32 mouse cellular contexts compared by ENCODE assay signal in genomic region chr5:89991568-89991967, GRCm38 (mm10).
A peak's percentile ranks its signal among the peaks of the same experiment; 100 is the strongest.
DNase-seq lines count a peak whose midpoint lies in the region; ATAC-seq and TF ChIP-seq lines count a peak whose summit lies in the region.
"Had no signal": no experiment of that assay in that cellular context is flagged by ENCODE, and none has a peak within 500 bp of the region (broad histone marks: within the 10 kb centered on the region; RNA-seq: fewer than 3 reads in every experiment).

No protein-coding gene starts in this region.

- 65% methylated on average over 2 of the region's 2 CpGs for WGBS in hindbrain, postnatal 0 days
- 67% methylated on average over 2 of the region's 2 CpGs for WGBS in hindbrain, embryonic 12.5 days
- 74% methylated on average over 2 of the region's 2 CpGs for WGBS in limb, embryonic 10.5 days

- H3K4me3 ChIP-seq in hindbrain, postnatal 0 days (ENCODE audit: low read length): no peak overlapping the region
- no peak overlapping the region for H3K4me3 ChIP-seq in hindbrain, embryonic 12.5 days
- H3K4me3 ChIP-seq in limb, embryonic 10.5 days: no peak overlapping the region
- H3K4me3 ChIP-seq: embryonic facial prominence, embryonic 12.5 days; forebrain, embryonic 15.5 days; gastrocnemius, adult 2 months; hindbrain, embryonic 10.5 days; intestine, embryonic 15.5 days; limb, embryonic 12.5 days; liver, embryonic 15.5 days; myocyte; neural tube, embryonic 12.5 days had no signal

- no peak overlapping the region for H3K9ac ChIP-seq in hindbrain, postnatal 0 days (replicated peaks; ENCODE audit: low read length)
- no peak overlapping the region for H3K9ac ChIP-seq in hindbrain, embryonic 12.5 days
- H3K9ac ChIP-seq: embryonic facial prominence, embryonic 12.5 days; forebrain, embryonic 15.5 days; intestine, embryonic 15.5 days; limb, embryonic 12.5 days; liver, embryonic 15.5 days; lung, embryonic 14.5 days; neural tube, embryonic 12.5 days had no signal

- no peak for TF ChIP-seq CTCF in hindbrain, postnatal 0 days (IDR thresholded peaks at IDR 0.05; ENCODE audit: low read depth)
- no peak for TF ChIP-seq CTCF in brain, embryonic 14.5 days (IDR thresholded peaks at IDR 0.05; ENCODE audit: borderline replicate concordance, extremely low read depth, insufficient read depth, insufficient read length)

- H3K9me3 ChIP-seq in hindbrain, postnatal 0 days (ENCODE audit: low read length): no peaks in the 10 kb centered on the region
- no peaks in the 10 kb centered on the region for H3K9me3 ChIP-seq in hindbrain, embryonic 12.5 days (replicated peaks)
- H3K9me3 ChIP-seq in limb, embryonic 10.5 days (replicated peaks): no peaks in the 10 kb centered on the region
- H3K9me3 ChIP-seq: embryonic facial prominence, embryonic 12.5 days; forebrain, embryonic 15.5 days; hindbrain, embryonic 10.5 days; intestine, embryonic 15.5 days; limb, embryonic 12.5 days; liver, embryonic 15.5 days; neural tube, embryonic 12.5 days had no signal

- H3K36me3 ChIP-seq in hindbrain, postnatal 0 days (ENCODE audit: insufficient read depth, low read length): no peaks in the 10 kb centered on the region
- H3K36me3 ChIP-seq in hindbrain, embryonic 12.5 days: no peaks in the 10 kb centered on the region
- H3K36me3 ChIP-seq in limb, embryonic 10.5 days: no peaks in the 10 kb centered on the region
- H3K36me3 ChIP-seq: embryonic facial prominence, embryonic 12.5 days; forebrain, embryonic 15.5 days; hindbrain, embryonic 10.5 days; intestine, embryonic 15.5 days; limb, embryonic 12.5 days; liver, embryonic 15.5 days; neural tube, embryonic 12.5 days had no signal

- peak; percentile 25 for DNase-seq in hindbrain, postnatal 0 days (ENCODE audit: low spot score)
- peak; percentile 11 for DNase-seq in brain, embryonic 14.5 days (ENCODE audit: low read depth)
- DNase-seq in cerebellum, adult 18-20 months: peak; percentile 56 to 61
- DNase-seq in cerebellum, postnatal 10 days: peak; percentile 86 to 91
- no peak for DNase-seq in heart, adult 18-20 months
- DNase-seq in limb, embryonic 10.5 days (ENCODE audit: low spot score): no peak
- DNase-seq: adrenal gland, postnatal 10 days; gastrocnemius, adult 2 months; gastrocnemius, postnatal 36 days; heart, postnatal 14 days; kidney, adult 8-10 months; layer of hippocampus, postnatal 36 days; lung, embryonic 14.5 days; lung, postnatal 14 days; right cerebral cortex, adult 18-20 months; right cerebral cortex, postnatal 4 days; thymus, postnatal 4 days had no signal

- ATAC-seq in hindbrain, postnatal 0 days: peak; percentile 53; the same call in 1 of the 2 replicates
- no peak for ATAC-seq in hindbrain, embryonic 12.5 days (ENCODE audit: low FRiP score)
- ATAC-seq in inflammation-experienced regulatory T-cells, adult 6 months: no peak
- ATAC-seq: forebrain, embryonic 15.5 days; intestine, embryonic 15.5 days; midbrain, embryonic 16.5 days; Patski had no signal

- TF ChIP-seq POLR2A in brain, embryonic 14.5 days (IDR thresholded peaks at IDR 0.05; ENCODE audit: borderline replicate concordance, extremely low read depth, insufficient read depth, insufficient read length, poor library complexity, severe bottlenecking): no peak

- no peak overlapping the region for H3K4me2 ChIP-seq in hindbrain, postnatal 0 days (ENCODE audit: low read depth, low read length)
- no peak overlapping the region for H3K4me2 ChIP-seq in hindbrain, embryonic 12.5 days (replicated peaks)
- H3K4me2 ChIP-seq: embryonic facial prominence, embryonic 12.5 days; forebrain, embryonic 15.5 days; intestine, embryonic 15.5 days; limb, embryonic 12.5 days; liver, embryonic 15.5 days; lung, embryonic 14.5 days; midbrain, embryonic 11.5 days; neural tube, embryonic 12.5 days had no signal

- H3K4me1 ChIP-seq in hindbrain, postnatal 0 days (ENCODE audit: insufficient read depth, low read length): no peaks in the 10 kb centered on the region
- no peaks in the 10 kb centered on the region for H3K4me1 ChIP-seq in hindbrain, embryonic 12.5 days
- H3K4me1 ChIP-seq in limb, embryonic 10.5 days: no peaks in the 10 kb centered on the region
- H3K4me1 ChIP-seq: embryonic facial prominence, embryonic 12.5 days; forebrain, embryonic 15.5 days; hindbrain, embryonic 10.5 days; intestine, embryonic 15.5 days; limb, embryonic 12.5 days; liver, embryonic 15.5 days; neural tube, embryonic 12.5 days had no signal

- H3K27ac ChIP-seq in hindbrain, postnatal 0 days: no peak overlapping the region
- H3K27ac ChIP-seq in hindbrain, embryonic 12.5 days: no peak overlapping the region
- H3K27ac ChIP-seq in limb, embryonic 10.5 days: no peak overlapping the region
- H3K27ac ChIP-seq: embryonic facial prominence, embryonic 12.5 days; forebrain, embryonic 15.5 days; gastrocnemius, adult 2 months; hindbrain, embryonic 10.5 days; intestine, embryonic 15.5 days; kidney, postnatal 0 days; limb, embryonic 12.5 days; liver, embryonic 15.5 days; neural tube, embryonic 12.5 days; stomach, postnatal 0 days had no signal

- H3K27me3 ChIP-seq in hindbrain, postnatal 0 days (ENCODE audit: insufficient read depth, low read length): no peaks in the 10 kb centered on the region
- no peaks in the 10 kb centered on the region for H3K27me3 ChIP-seq in hindbrain, embryonic 12.5 days
- H3K27me3 ChIP-seq in limb, embryonic 10.5 days (ENCODE audit: low read depth, poor library complexity, severe bottlenecking): no peaks in the 10 kb centered on the region
- H3K27me3 ChIP-seq: embryonic facial prominence, embryonic 12.5 days; forebrain, embryonic 15.5 days; intestine, embryonic 15.5 days; limb, embryonic 12.5 days; liver, embryonic 15.5 days; neural tube, embryonic 12.5 days had no signal

Comparison
In these comparisons a context has a peak if more than half of its experiments do, and no peak if none do; other contexts are left out.
1. DNase-seq: peak in hindbrain, postnatal 0 days (single experiment), brain, embryonic 14.5 days (single experiment), cerebellum, adult 18-20 months (2 of 2) and cerebellum, postnatal 10 days (2 of 2); none in heart, adult 18-20 months (0 of 2) and limb, embryonic 10.5 days (single experiment).